Mouse (Mus musculus) left cerebral cortex, postnatal 36 days (tissue): ENCODE data around the gene Apol9a. TPM values are rescaled to one million over a fixed set of nuclear protein-coding genes. Genes with fewer than 3 reads are reported as not detected.
"Not testable (repeated sequence)": the region's sequence is repeated elsewhere in the genome, so short reads cannot be mapped to it uniquely, and the experiment has no call there.

ENCODE experiments used
- DNase-seq, 2 experiments: peaks; one replicate each; pipeline ENCODE4 v3.0.0; 2021 to 2022; ENCODE audit warnings: low spot score in 2 of 2, mixed read lengths in 1 of 2
- intact Hi-C: fragments of 180-260 bp; cut with DNase I; formaldehyde crosslinking; loops from one replicate; pipeline ENCODE4 v1.15.1; 2025
- total RNA-seq, 2 experiments: library from RNA; stranded (reverse); gene quantifications; 2 replicates each; pipeline ENCODE4 v1.2.3; 2021

The Apol9a gene
- under 1 TPM in 1 of 2 experiments, not detected in 1; 0.25 TPM for total RNA-seq

DNA sequence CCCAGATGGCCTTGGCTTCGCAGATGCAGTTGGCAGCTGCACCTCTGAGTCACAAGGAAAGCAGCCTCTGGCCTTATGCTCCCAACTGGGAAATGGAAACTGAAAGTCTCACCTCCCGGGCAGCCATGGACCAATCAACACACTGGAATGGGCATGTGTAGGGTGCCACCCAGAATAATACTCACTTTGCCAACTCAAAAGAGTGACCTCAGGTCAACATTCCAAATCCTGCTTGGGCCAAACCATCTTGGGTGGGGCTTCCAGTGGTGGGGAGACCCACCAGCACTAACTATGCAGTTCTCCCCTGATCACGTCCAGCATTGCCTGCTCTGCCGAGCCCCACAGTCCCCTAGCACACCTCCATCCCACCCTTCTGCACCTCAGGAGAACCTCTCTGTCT, at the start of gene Apol9a:
Gene Apol9a (minus strand): TSS at position 101 of the 400 bp plus-strand sequence.
- intact Hi-C loops, DNase-seq: not testable (repeated sequence)

DNA sequence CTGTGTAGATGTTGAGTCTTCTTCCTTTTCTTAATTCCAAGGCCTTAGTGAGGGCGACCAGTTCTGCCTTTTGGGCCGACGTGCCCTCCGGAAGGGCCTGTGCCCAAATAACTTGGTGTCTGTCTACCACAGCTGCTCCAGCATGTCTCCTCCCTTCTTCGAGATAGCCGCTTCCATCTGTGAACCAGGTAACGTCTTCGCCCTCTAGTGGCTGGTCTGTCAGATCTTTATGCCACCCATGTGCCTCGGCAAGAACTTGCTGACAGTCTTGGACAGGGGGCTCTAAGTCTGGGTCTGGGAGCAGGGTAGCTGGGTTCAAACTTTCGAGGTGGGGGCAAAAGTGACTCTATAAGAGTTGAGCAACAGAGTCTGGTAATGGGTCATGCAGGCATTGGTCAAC, 39.0 kb upstream of the Apol9a start:
- DNase-seq, intact Hi-C loops: not testable (repeated sequence)

DNA sequence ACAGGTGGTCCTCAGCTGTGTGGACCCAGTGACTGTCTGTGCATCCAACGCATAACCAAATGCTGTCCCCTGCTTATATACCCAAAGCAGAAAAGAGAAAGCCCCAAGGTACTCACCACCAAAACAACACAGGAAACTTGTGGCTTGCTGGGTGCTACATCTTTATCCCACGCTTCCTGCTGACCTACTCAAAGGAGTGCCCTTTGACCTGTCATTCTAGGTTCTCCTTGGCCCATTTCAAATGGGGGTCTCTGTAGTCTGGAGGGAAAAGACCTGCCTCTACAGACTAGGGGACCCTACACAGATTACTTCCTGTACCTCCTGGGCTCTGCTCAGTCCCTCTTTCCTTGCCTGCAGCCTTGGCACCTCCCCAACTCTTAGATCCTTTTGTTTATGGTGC, 36.5 kb upstream of the Apol9a start, which contains the start of gene Apol7b:
Gene Apol7b (minus strand): TSS at position 101 of the 400 bp plus-strand sequence.
- intact Hi-C loops, DNase-seq: not testable (repeated sequence)

DNA sequence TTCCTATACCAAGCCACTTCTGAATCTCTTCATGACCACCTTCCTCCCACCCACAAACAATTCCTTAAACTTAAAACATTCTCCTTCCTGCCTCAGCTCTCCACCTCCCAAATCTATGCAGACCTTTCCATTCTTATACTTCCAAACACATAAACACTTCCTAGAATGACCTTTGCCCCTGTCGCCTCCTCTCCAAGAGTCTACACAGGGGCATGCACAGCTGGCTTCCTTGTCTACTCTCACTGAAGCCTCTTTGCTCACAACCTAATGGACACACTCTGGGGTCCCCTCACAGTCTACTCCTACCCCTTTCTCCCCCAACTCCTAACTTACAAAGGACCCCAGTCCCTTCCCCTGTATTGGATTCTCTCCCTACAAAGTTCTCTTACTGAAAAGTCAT, 34.7 kb upstream of the Apol9a start:
- intact Hi-C loops, DNase-seq: not testable (repeated sequence)

DNA sequence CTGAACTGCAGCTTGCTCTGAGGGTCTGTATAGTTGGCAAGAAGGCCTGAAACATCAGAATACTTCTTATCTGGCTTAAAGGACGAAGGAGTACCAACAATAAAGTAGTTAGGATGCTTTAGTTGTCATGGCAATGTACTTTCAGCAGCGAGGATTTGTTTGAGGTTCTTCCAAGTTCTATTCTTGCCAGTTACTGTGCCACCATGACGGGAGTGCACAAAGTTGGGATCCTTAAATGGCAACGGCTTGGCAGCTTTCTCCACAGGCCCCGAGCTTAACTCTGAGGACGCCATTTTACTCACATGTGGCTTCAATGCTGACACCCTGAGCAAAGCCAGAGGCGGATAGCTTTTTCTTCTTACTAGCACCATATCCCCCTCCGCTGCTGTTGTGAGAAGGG, 33.8 kb upstream of the Apol9a start:
- intact Hi-C loops: not testable (repeated sequence)
- peak; percentile 29 to 59 for DNase-seq

DNA sequence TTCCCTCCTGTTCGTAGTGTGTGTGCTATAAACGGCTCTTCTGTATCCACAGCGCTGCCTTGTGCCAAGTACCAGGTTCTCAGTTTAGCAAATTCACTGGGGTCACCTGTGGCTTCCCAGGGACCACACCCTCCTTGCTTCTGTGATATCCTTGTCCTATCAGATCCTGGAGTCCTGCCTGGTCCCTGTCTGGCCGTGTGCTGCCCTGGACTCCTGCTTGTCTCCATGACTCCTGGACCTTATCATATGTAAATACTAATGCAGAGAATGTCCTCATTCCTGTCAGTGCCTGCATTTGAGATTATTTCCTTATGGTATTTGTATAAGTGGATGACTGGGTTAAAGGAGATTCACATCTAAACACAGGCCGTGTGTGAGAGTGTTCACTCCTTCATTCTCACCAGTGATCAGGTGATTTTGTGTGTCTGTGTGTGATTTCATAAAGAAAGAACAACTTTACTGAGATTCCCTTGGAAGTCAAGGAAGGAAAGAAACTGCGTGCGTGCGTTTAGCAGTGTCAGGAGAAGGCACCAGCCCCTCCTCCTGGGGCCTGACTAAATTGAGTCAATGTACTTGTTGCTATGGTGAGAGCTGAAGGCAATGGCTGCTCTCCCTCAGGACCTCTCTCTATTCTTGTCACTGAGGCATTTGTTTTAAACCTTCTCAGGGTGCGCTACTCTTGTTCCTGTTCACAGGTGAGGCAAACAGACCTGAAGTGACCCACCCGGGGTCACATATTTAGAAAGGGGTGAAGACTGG, 17.9 kb upstream of the Apol9a start:
- intact Hi-C loops: loop anchor here (10.0 kb wide), 1 partner anchor 286 kb away; no protein-coding TSS in a partner anchor
- not testable (repeated sequence) for DNase-seq

DNA sequence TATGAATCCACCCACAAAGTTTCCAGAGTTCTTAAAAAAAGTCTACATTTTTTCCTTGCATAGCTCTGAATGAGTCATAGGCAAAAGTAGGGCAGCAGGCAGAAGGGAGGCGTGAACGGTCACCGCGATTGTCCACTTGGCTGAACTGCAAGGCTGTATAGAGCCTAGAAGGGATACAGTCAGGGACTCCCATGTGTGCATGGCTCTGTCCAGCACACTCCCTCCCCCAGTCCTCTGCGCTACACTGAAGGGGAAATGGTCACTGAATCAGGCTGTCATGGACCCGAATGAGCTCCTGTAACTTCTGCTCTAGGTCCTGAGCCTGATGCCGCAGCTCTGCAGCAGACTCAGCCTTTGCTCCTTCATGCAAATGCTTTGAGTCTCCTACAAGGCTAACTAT, 12.0 kb upstream of the Apol9a start:
- intact Hi-C loops: loop anchor here (10.0 kb wide), 1 partner anchor 292 kb away; no protein-coding TSS in a partner anchor
- DNase-seq: not testable (repeated sequence)

DNA sequence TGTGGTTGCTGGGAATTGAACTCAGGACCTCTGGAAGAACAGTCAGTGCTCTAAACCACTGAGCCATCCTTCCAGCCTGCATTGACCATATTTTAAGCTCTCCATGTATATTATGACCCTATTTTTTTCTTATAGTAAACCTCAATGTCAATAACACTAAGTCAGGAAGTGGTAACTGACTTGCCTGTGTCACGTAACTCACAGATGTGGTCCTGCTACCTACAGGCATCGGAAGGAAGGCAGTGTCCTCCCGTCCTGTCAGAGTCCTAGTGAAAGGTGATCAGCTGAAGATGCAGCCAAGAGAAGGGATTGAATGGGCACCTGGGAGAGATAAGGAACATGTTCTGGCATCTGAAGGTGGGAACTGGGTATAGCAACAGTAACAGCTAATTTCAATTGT, 8.7 kb upstream of the Apol9a start:
- intact Hi-C loops: loop anchor here (10.0 kb wide), 1 partner anchor 295 kb away; no protein-coding TSS in a partner anchor
- not testable (repeated sequence) for DNase-seq

DNA sequence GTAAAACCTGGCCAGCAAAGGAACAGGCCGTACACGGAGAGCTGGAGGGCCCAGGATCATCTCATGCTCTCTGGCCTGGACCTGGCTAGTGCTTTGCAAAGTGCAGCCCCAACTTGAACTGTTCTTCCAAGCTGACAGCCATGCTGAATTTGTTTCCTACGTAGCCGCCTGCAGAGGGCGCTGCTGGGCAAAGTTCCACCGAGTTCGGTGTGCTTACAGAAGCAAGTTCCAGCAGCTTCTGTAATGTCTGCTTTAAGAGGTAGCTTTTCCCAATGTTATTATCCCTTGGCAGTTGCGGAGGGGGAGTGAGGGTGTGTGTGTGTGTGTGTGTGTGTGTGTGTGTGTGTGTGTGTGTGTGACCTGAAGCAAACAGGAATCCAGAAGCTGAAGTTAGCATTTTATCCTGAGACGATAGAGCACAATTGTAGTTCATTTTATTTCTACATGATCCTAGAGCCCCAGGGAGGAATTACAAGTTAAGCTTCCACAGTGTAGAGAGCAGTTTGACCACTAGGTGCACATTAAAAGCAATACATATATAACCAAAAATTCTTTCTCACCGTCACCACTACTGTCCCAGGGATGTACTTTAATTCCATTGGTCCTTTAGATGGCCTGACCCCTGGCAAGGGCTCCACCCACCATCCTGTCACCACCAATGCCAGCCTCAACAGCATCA, 5.9 kb upstream of the Apol9a start:
- intact Hi-C loops, DNase-seq: not testable (repeated sequence)

DNA sequence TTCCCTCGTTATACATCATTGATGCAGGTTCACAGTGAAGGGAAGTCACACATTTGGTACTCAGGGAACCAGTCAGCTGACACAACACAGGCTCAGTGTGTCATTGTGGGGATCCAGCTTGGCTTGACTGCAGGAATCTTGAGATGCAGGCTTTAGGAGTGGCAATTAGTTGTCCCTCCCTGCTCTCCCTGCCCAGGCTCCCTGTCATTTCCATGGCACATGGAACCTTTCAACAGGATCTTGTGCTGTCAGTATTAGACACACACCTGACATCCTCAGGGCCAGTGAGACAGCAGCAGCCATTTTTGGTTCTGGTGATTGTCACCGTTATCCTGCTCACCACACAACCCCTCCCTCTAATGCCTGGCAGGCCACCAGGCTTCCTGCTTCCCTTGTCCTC, 4.7 kb upstream of the Apol9a start:
- DNase-seq, intact Hi-C loops: not testable (repeated sequence)

DNA sequence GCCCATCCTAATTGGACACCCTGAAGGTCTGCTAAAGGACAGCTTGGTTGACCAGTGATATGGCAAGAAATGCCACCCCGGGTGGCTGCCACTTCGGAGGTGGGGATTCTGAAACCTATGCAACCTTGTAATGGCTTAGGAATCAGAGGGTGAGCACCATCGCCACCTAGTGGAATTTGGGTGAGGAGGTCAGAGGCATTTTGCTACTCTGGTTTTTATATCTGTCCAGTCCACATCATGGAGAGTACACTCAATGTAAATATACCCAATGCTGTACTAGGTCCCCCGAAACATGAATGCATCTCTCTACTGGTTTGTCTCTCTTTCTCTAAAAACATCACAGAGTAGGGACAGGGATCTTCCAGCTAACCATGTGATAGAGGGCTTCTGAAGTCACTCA, 1.8 kb upstream of the Apol9a start:
- intact Hi-C loops: not testable (repeated sequence)

DNA sequence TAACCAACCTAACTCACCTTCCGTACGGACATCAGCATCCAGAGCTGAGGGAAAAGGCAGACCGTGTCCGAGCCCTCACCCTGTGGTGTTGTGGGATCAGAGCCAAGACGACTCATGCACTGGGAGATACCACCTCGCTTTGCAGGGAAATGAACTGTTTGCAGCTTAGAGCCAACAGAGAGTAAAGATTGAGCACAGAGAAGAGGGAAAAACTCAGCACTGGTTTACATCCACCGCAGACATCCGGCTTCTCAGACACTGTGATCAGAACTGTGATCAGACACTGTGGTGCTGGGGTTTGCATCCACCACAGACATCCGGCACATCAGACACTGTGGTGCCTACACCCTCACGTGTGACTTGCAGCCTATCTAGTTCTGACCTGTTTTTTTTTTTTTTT, 4.6 kb downstream of the Apol9a start:
- DNase-seq: not testable (repeated sequence)
- intact Hi-C loops: loop anchor here (5.0 kb wide), 1 partner anchor 326 kb away; no protein-coding TSS in a partner anchor

More for the DNA sequence above, 1.8 kb upstream of the Apol9a start:
- not testable (repeated sequence) for DNase-seq

DNA sequence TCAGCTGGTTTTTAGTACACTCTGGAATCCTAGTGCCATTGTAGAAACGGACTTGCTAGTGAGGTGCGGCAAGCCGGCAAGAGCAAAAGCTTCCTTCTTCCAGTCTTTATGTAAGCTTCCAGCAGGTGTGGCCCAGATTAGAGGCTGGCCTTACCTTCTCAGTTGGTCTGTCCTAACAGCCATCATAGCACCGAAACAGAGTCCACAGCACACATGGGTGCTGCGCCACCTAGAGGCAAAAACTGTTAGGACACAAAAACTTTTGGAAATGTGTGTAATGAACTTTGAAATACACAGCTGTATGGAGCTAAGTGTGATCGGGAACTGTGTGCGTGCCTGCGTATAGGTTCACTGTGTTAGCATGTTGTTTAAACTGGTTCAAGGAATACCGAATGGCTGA, 11.9 kb downstream of the Apol9a start, which contains the start of gene Apol7a:
Gene Apol7a (minus strand): TSS at position 84 of the 400 bp plus-strand sequence.
- intact Hi-C loops, DNase-seq: not testable (repeated sequence)

DNA sequence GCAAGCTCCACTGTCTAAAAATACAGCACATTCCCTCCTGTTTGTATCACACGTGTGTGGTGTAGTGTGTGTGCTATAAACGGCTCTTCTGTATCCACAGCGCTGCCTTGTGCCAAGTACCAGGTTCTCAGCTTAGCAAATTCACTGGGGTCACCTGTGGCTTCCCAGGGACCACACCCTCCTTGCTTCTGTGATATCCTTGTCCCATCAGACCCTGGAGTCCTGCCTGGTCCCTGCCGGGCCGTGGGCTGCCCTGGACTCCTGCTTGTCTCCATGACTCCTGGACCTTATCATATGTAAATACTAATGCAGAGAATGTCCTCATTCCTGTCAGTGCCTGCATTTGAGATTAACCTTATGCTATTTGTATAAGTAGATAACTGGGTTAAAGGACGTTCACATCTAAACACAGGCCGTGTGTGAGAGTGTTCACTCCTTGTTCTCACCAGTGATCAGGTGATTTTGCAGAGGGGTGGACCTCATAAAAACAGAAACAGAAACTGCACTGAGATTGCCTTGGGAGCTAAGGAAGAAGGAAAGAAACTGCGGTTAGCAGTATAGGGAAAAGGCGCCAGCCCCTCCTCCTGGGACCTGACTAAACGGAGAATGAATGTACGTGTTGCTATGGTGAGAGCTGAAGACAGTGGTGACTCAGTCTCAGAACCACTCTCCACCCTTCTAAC, 13.3 kb downstream of the Apol9a start:
- DNase-seq: peak in 1 of 2 experiments; percentile 18
- intact Hi-C loops: not testable (repeated sequence)

DNA sequence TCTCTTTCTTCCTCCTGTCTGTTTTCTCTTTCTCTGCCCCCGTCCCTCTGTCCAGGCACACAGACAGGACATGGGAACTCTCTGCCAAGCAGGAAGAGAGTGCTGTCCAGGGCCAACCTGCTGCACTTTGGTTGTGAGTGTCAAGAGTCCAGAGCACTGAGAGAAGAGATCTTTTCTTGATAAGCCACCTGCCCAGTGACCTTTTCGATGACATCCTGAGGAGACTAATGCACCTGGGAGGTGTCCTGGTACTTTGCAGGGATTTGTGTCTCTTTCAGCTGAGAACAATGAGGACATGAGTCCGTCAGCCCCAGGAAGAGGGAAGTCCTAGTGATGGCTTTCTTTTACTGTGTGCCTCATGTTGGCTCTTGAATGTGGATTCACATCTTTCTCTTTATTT, 17.1 kb downstream of the Apol9a start:
- intact Hi-C loops, DNase-seq: not testable (repeated sequence)

DNA sequence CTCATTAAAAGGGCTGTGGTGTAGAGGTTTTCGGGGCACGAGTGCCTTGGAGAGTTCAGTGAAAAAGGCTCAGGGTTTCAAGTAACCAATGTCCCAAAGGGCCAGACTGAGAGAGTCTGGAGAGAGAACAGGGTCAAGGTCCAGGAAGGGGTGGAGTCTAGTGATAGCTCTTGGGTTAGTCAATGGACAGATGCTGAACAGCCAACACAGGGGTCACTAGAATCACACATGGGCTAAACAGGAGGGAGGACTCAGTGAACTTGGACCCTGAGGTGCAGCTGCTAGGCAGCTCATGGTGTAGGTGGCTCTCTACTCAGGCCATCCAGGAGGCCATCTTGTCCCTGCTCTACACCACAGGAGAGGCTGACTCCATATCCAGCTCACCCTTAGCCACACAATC, 23.5 kb downstream of the Apol9a start:
- intact Hi-C loops: no loop called here
- DNase-seq: no peak

DNA sequence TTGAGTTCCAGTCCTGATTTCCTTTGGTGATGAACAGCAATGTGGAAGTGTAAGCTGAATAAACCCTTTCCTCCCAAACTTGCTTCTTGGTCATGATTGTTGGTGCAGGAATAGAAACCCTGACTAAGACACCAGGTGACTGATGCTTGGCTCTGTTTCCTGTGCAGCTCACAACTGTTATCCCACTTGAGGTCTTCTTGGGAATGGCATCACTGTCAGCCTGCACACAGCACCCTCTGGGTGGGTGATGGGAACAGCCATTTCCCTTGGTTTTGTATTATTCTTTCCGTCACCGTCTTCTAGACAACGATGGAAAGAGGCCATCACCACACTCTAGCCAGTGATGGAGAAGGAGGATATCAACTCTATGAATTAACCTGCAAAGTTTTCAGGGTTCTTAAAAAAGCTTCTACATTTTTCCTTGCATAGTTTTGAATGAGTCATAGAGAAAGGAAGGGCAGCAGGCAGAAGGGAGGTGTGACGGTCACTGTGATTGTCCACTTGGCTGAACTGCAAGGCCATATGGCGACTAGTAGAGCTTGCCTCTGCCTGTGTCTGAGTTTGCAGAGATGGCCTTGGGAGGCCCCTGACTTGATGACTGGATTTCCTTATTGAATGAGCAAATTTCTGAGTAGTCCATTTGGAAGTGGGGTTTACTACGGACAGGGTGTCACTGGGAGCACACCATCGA, 26.4 kb downstream of the Apol9a start:
- intact Hi-C loops: no loop called here
- no peak for DNase-seq

DNA sequence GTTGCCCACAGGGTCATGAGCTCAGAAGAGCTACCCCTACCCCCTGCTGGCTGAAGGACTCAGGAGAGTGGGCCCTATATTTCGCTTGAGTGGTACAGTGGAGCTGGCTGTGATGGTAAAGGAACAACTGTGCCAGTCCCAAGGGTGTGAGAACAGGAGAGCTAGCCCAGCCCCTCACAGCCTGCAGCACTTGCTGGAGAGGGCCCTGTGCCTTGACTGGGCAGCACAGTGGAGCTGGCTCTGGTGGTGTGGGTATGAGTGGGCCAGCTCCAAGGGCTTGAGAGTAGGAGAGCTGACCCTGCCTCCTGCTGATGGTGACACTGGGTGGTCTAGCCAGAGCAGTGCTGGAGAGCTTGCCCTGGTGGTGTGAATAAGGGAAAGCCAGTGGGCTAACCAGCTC, 28.1 kb downstream of the Apol9a start:
- DNase-seq: no peak
- intact Hi-C loops: no loop called here

DNA sequence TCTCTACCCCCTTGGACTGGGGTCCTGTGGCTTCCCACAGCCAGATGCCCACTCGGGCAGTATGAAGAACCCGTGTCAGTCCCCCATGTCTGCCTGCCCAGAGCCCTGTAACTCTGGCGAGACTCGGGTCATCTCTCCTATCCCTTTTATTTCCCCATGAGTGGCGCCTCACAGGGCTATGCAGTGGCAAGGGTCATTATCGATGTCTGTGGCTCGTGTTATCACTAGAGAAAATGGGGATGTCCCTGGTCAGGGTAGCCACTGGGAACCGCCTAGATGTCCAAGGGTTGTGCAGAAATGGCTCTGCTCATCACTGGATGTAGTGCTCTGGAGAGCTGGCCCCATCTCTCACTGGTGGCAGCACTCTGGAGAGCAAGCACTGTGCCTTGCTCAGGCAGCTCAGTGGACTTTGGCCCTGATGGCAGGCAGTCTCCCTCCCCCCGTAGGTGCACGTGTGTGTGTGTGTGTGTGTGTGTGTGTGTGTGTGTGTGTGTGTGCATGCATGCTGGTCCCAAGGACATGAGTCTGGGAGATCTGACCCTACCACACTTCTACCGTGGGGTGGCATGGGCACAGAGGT, 28.6 kb downstream of the Apol9a start:
- intact Hi-C loops: no loop called here
- no peak for DNase-seq
